Mouse (Mus musculus) inflammation-experienced regulatory T-cells, adult 6 months (primary cell): ENCODE results near the gene Dnajc6. TPM values are rescaled to one million over a fixed set of nuclear protein-coding genes. Genes with fewer than 3 reads are reported as not detected.

Experiments used
- ATAC-seq: one replicate; pipeline ENCODE4 v1.8.0; 2017
- polyA plus RNA-seq, 3 experiments: library from polyadenylated mRNA; unstranded; fragments of 100-300 nt; shearing (Covaris generic); gene quantifications; one replicate each; pipeline ENCODE4 v1.2.1; 2017

The Dnajc6 gene
- polyA plus RNA-seq, 3 experiments from 2014 or later: 2.6 to 3.2 (median 2.8) TPM

DNA sequence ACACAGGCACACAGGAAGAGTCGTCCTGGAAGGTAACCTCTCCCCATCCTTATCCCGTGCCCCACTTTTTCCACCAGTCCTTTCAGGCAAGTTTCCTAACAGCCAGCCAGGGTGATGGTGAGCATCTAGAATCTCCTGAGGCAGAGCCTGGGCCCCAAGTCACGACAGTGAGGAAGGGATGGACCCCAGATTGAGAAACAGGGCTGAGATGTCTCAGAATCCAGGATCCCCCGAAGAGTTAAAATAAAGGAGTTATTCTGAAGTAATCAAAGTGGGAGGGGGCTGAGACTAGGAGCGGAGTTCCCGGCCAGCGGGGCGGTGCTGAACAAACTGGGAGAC, 150.4 kb downstream of the Dnajc6 start:
- peak; percentile 2 for ATAC-seq

GRCm38 (mm10) chr4:101647196-101647905, 150.9 kb downstream of the Dnajc6 start, which contains the start of gene Leprot:
Leprot (plus strand) TSS chr4:101647718.
- peak; percentile 79 for ATAC-seq

GRCm38 (mm10) chr4:101647976-101648642, 151.7 kb downstream of the Dnajc6 start:
- ATAC-seq: peak; percentile 62

DNA sequence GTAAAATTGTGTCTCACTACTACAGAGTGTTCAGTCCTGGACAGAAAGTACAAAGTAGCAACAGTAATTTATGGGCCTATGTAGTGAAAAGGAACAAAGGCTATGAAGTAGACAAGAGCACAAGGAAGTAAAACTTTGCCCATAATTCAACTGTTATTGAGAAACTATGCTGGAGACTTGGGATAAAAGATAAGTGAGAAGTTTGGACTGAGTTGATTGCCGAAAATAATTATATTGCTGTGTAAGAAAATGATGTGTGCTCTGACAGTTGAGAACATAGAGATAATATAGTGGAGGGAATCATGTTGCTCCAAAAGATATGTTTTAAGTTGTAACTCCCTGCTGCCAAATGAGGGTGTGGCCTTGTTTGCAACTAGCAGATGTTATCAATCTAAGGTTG, 152.3 kb downstream of the Dnajc6 start:
- no peak for ATAC-seq

DNA sequence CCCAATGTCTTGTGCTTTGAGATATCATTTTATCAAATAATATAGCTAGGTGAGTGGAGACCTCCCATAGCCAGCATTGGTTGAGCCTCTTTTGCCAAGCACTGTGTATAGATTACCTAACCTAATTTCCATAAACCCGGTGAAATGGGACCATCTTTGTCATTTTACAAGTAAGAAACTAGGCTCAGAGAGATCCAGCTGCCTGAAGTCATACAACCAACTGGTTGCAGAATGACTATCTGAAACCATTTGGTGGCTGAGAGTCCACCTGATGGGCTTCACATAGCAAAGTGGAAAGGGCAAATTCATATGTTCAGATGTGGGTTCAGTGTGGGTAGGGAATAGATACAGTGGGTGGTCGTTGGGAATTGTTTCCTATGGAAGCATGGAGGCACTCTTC, 154.5 kb downstream of the Dnajc6 start:
- ATAC-seq: no peak

GRCm38 (mm10) chr4:101654256-101654655, 157.8 kb downstream of the Dnajc6 start:
- ATAC-seq: no peak

DNA sequence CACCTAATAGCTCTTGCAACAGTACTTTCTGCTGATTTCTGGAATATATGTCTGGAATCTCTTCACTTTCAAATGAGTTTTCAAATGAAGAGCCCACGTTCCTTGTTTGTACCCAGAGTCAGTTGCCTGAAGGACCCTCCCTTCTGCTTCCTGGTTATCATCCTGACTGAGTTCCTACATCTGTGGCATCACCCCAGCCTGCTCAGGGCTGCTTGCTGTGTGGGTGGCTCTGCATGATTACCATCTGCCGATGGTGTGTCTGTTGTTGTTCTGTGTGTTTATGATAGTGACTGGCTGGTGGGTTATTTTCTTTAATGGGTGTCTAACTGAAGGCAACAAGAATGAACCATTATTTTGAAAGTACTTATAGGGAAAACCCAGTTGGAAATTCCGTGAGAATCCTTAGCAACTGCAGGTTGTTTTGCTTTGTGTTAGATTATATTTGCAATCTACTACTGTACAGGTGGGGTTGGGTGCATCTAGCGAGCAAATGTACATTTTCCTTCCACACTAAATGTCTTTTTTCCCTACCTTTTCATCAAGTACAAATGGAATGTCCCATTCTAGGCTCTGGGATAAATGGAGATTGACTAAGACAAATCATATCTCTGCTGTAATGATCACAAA, 158.5 kb downstream of the Dnajc6 start:
- no peak for ATAC-seq

DNA sequence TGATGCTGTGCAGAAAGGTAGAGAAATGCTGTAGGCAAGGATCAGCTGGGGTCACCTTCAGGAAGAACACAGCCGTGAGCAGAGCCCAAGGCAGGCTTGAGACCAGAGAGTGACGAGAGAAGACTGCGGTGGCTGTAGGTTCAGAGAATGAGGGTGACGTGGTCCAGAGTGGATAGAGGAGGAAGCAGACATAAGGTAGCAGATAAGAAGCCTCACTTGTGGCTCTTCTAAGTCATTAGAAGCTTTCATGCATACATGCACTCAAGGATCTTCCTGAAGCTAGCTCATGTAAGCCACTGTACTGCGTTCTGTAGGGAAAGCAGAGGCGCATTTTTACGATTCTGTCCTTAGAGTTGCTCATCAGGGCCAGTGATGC, 159.0 kb downstream of the Dnajc6 start:
- no peak for ATAC-seq

GRCm38 (mm10) chr4:101656056-101656455, 159.6 kb downstream of the Dnajc6 start:
- no peak for ATAC-seq

DNA sequence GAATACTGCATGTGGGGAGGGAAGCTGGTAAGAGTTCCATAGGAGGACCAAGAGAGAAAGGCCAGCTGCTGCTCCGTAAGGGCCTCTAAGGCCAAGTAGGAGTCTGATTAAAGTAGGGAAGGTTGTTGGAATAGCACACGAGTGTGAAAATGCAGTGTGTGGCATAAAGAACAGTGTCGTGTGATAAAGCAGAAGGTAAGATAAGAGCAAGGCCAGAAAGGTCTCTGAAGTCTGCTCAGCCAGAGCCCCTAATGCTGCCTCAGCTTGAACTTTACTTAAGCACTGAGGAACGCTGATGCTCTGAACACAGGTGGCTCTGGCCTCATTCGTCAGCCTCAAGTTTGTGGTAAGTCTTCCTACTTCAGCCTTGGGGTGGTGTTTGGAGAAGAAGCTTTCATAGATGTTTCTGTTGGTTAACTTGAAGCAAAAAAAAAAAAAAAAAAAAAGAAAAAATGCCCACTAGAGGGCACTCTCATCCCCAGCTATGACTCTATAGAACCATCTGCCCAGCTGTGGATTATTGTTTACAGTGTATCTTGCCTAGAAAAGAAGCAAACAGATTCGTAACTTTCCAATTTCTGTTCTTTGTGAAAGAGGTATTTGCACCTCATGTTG, 160.6 kb downstream of the Dnajc6 start:
- ATAC-seq: peak; percentile 35

GRCm38 (mm10) chr4:101664160-101664750, 167.8 kb downstream of the Dnajc6 start:
- ATAC-seq: peak; percentile 58

DNA sequence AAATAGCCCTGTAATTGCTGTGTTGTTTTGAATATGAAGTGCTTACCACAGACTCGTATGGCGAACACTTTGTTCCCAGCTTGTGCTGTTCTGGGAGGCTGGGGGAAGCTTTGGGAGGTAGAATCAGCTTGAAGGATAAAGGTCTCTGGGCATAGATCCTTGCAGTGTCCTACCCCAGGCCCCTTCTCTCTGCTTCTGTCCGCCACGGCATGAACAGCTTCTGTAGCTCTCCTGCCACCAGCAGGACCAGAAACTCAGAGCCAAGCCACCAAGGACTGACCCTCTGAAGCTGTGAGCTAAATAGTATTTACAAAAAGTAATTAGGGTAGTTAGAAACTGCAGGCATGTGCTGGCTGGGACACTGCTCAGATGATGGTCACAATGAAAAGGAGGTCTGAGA, 168.3 kb downstream of the Dnajc6 start:
- ATAC-seq: no peak

- no peak for ATAC-seq
Measured at GRCm38 (mm10) chr4:101669161-101669560, 172.7 kb downstream of the Dnajc6 start.

DNA sequence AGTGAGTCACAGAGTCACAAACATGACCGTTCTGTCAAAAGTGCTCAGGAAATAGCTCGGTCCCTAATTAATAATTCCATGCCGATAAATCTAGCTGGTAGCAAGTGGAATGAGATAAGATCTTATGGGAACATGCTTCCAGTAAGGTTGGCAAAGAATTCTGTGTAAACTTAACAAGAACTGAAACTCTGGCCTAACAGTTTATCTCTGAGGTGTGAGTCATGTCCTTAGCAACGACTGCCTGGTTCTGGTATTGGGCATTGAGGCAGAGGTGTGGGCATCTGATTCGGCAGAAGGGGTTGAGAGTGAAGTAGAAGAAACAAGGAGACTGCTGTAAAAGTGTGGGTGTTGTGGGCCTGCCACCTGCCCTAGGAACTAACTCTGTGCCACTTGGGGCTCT, 173.4 kb downstream of the Dnajc6 start:
- no peak for ATAC-seq

- ATAC-seq: no peak
Measured at GRCm38 (mm10) chr4:101674790-101675189, 178.3 kb downstream of the Dnajc6 start.

GRCm38 (mm10) chr4:101675726-101676125, 179.3 kb downstream of the Dnajc6 start:
- no peak for ATAC-seq

GRCm38 (mm10) chr4:101682620-101683019, 186.2 kb downstream of the Dnajc6 start:
- ATAC-seq: no peak

- no peak for ATAC-seq
Measured at GRCm38 (mm10) chr4:101683086-101683485, 186.6 kb downstream of the Dnajc6 start.

DNA sequence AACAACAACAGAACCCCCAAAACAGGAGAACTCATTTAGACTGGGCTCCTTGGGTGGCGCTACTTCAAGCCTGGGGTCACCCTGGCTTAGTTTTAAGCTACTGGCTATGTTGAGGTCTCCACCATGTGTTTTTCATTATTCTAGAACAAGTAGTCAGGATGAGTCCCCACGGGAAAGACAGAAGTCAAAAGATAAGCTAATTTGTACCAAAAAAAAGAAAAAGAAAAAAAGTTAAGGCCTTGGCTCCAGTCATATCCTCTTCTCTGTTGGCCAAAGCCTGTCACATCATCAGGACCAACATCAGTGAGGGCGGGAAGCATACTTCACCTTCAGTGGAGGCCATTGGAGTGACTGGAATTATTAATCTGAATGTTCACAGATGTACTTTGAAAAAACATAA, 188.4 kb downstream of the Dnajc6 start:
- ATAC-seq: no peak

- ATAC-seq: no peak
Measured at GRCm38 (mm10) chr4:101686227-101686810, 189.9 kb downstream of the Dnajc6 start.

DNA sequence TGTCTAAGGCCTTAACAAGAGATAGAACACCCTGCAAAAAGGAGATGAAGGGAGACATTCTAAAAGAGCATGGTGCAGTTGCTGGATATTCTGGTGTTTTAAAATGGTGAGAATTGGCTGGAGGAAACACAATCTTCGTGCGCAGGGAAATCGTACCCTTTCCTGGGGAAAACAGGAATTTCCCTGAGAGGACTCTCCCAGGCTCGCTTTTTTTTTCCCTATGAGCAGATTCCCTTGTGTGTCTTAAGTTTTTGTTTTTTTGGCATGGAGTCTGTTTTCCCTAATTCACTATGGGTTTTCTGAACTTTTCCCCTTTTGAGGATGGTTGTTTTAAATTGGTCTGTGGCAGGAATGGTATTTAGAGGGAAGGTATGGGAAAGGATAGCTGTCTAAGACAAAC, 192.8 kb downstream of the Dnajc6 start:
- no peak for ATAC-seq

- ATAC-seq: no peak
Measured at GRCm38 (mm10) chr4:101689645-101690044, 193.2 kb downstream of the Dnajc6 start.
